Mouse (Mus musculus) lung, embryonic 16.5 days (tissue): Measurements from ENCODE around the gene Sbds. TPM values are rescaled to one million over a fixed set of nuclear protein-coding genes. Genes with fewer than 3 reads are reported as not detected.
"Not testable (repeated sequence)": the region's sequence is repeated elsewhere in the genome, so short reads cannot be mapped to it uniquely, and the experiment has no call there.

Source experiments
- ATAC-seq: fragments of 200-750 bp; cut with Nextera tagmentation; 2 replicates; pipeline ENCODE4 v1.8.0; 2017; ENCODE audit warnings: low read depth, mild to moderate bottlenecking, moderate library complexity
- H3K27ac ChIP-seq: fragments of 300-500 bp; sonication (generic); 2 replicates; pipeline ENCODE4 v1.5.1; 2014; ENCODE audit warnings: mild to moderate bottlenecking, control low read depth, low read length
- H3K27me3 ChIP-seq: fragments of 300-500 bp; sonication (generic); 2 replicates; pipeline ENCODE4 v1.6.1; 2014; ENCODE audit warnings: low read depth, low read length, mixed read lengths; ENCODE audit not compliant: control insufficient read depth, insufficient read depth
- H3K36me3 ChIP-seq: fragments of 300-500 bp; sonication (generic); 2 replicates; pipeline ENCODE4 v1.6.1; 2014; ENCODE audit warnings: low read length; ENCODE audit not compliant: control insufficient read depth, insufficient read depth
- H3K4me1 ChIP-seq: fragments of 300-500 bp; sonication (generic); replicated peaks from 2 replicates; pipeline ENCODE4 v1.6.1; 2014; ENCODE audit warnings: low read length, mixed read lengths; ENCODE audit not compliant: control insufficient read depth, insufficient read depth
- H3K4me2 ChIP-seq: fragments of 300-500 bp; sonication (generic); 2 replicates; pipeline ENCODE4 v1.6.1; 2014; ENCODE audit warnings: low read depth, low read length, control low read depth
- H3K4me3 ChIP-seq: fragments of 300-500 bp; sonication (generic); 2 replicates; pipeline ENCODE4 v1.5.1; 2014; ENCODE audit warnings: mild to moderate bottlenecking, low read length, control low read depth
- H3K9ac ChIP-seq: fragments of 300-500 bp; sonication (generic); 2 replicates; pipeline ENCODE4 v1.6.1; 2014; ENCODE audit warnings: low read length, control low read depth
- H3K9me3 ChIP-seq: fragments of 300-500 bp; sonication (generic); 2 replicates; pipeline ENCODE4 v1.6.1; 2016; ENCODE audit warnings: low read length; ENCODE audit not compliant: control insufficient read depth
- WGBS: fragments of 180-500 bp; shearing (Covaris S2); extraction: QIAGEN DNeasy Blood & Tissue Kit; methylation state at CpG from one replicate; pipeline ENCODE4 v1.1.7; 2014; 5-methylcytosine and 5-hydroxymethylcytosine counted together
- polyA plus RNA-seq: library from polyadenylated mRNA; unstranded; fragments of >200 nt; fragmentation: Nextera tagmentation; extraction: Ambion mirVana; gene quantifications from 2 replicates; pipeline ENCODE4 v1.2.1, GENCODE M21; 2015

Sbds gene
- polyA plus RNA-seq, 1 experiment from 2014 or later, result 70.8 TPM

- Histone ChIP-seq H3K9ac (no peak overlapping the region), H3K27ac (no peak overlapping the region), H3K36me3 (peaks cover 18% of the 10 kb centered on the region), H3K9me3 (no peaks in the 10 kb centered on the region), H3K27me3 (no peaks in the 10 kb centered on the region), H3K4me1 (no peaks in the 10 kb centered on the region), H3K4me2 (no peak overlapping the region), H3K4me3 (no peak overlapping the region)
- WGBS, result 83% methylated on average over 7 of the region's 7 CpGs
- no peak for ATAC-seq
Observed at GRCm38 (mm10) chr5:130266651-130267050, 11.3 kb upstream of the Sbds start.

- 85% methylated on average over 6 of the region's 6 CpGs for WGBS
- no peak overlapping the region for H3K4me3 ChIP-seq
- no peak overlapping the region for H3K27ac ChIP-seq
- H3K36me3 ChIP-seq, result peaks cover 11% of the 10 kb centered on the region
- no peak overlapping the region for H3K4me2 ChIP-seq
- H3K9ac ChIP-seq, result no peak overlapping the region
- no peaks in the 10 kb centered on the region for H3K4me1 ChIP-seq
- no peak for ATAC-seq
- H3K9me3 ChIP-seq, result no peaks in the 10 kb centered on the region
- H3K27me3 ChIP-seq, result no peaks in the 10 kb centered on the region
Observed at GRCm38 (mm10) chr5:130264433-130265005, 9.2 kb upstream of the Sbds start.

- Histone ChIP-seq H3K27ac (no peak overlapping the region), H3K36me3 (peaks cover 11% of the 10 kb centered on the region), H3K4me3 (no peak overlapping the region), H3K9me3 (no peaks in the 10 kb centered on the region), H3K27me3 (no peaks in the 10 kb centered on the region), H3K4me1 (no peaks in the 10 kb centered on the region), H3K9ac (no peak overlapping the region), H3K4me2 (no peak overlapping the region)
- 66% methylated on average over 11 of the region's 11 CpGs for WGBS
- ATAC-seq, result no peak
Observed at GRCm38 (mm10) chr5:130263454-130263853, 8.1 kb upstream of the Sbds start.

- H3K36me3 ChIP-seq, result peaks cover 4% of the 10 kb centered on the region; the same call in 1 of the 2 replicates
- H3K27me3 ChIP-seq, result no peaks in the 10 kb centered on the region
- peak overlapping the region; percentile 71 for H3K27ac ChIP-seq
- H3K9me3 ChIP-seq, result no peaks in the 10 kb centered on the region
- H3K4me2 ChIP-seq, result peak overlapping the region; percentile 88
- peaks cover 18% of the 10 kb centered on the region for H3K4me1 ChIP-seq
- peak overlapping the region; percentile 84 for H3K9ac ChIP-seq
- WGBS, result 10% methylated on average over 8 of the region's 8 CpGs
- H3K4me3 ChIP-seq, result peak overlapping the region; percentile 77
- no peak for ATAC-seq
Observed at GRCm38 (mm10) chr5:130257303-130257702, 2.0 kb upstream of the Sbds start.

- Histone ChIP-seq H3K27ac (peak overlapping the region; percentile 71), H3K4me2 (peak overlapping the region; percentile 88), H3K4me3 (peak overlapping the region; percentile 77), H3K9ac (peak overlapping the region; percentile 84), H3K36me3 (peaks cover 6% of the 10 kb centered on the region; the same call in 1 of the 2 replicates), H3K9me3 (no peaks in the 10 kb centered on the region), H3K4me1 (peaks cover 18% of the 10 kb centered on the region), H3K27me3 (no peaks in the 10 kb centered on the region)
- WGBS, result under 1% methylated on average over 24 of the region's 25 CpGs
- peak; percentile 95 for ATAC-seq
Observed at GRCm38 (mm10) chr5:130256678-130257271, 1.4 kb upstream of the Sbds start.

GRCm38 (mm10) chr5:130255799-130256525, 632 bp upstream of the Sbds start:
- Histone ChIP-seq H3K4me3 (peak overlapping the region; percentile 81), H3K36me3 (peaks cover 10% of the 10 kb centered on the region), H3K4me1 (peaks cover 18% of the 10 kb centered on the region), H3K4me2 (peak overlapping the region; percentile 64), H3K9ac (0 out of 2 replicates have a peak overlapping the region, but pooled peaks have one; percentile 2), H3K27ac (peak overlapping the region; percentile 40; the same call in 1 of the 2 replicates)
- H3K27me3 ChIP-seq, H3K9me3 ChIP-seq, ATAC-seq: not testable (repeated sequence)
- WGBS, result 22% methylated on average over 20 of the region's 20 CpGs

- Histone ChIP-seq H3K9ac (peak overlapping the region; percentile 77), H3K27ac (peak overlapping the region; percentile 89; the same call in 1 of the 2 replicates), H3K4me2 (peak overlapping the region; percentile 59), H3K27me3 (no peaks in the 10 kb centered on the region), H3K4me3 (peak overlapping the region; percentile 81), H3K9me3 (no peaks in the 10 kb centered on the region), H3K36me3 (peaks cover 25% of the 10 kb centered on the region), H3K4me1 (peaks cover 18% of the 10 kb centered on the region)
- 8% methylated on average over 19 of the region's 19 CpGs for WGBS
- no peak for ATAC-seq
Observed at GRCm38 (mm10) chr5:130254164-130255016, 940 bp downstream of the Sbds start.

- no peaks in the 10 kb centered on the region for H3K9me3 ChIP-seq
- H3K36me3 ChIP-seq, result peaks cover 66% of the 10 kb centered on the region
- no peak overlapping the region for H3K4me3 ChIP-seq
- ATAC-seq, result no peak
- H3K9ac ChIP-seq, result no peak overlapping the region
- no peak overlapping the region for H3K4me2 ChIP-seq
- H3K27me3 ChIP-seq, result no peaks in the 10 kb centered on the region
- WGBS, result 57% methylated on average over 5 of the region's 5 CpGs
- no peaks in the 10 kb centered on the region for H3K4me1 ChIP-seq
- H3K27ac ChIP-seq, result no peak overlapping the region
Observed at GRCm38 (mm10) chr5:130247823-130248222, 7.5 kb downstream of the Sbds start.
